Mouse (Mus musculus) gastrocnemius, postnatal 10 days (tissue): Measurements from ENCODE around the gene Endou. TPM values are rescaled to one million over a fixed set of nuclear protein-coding genes. Genes with fewer than 3 reads are reported as not detected.
"Not testable (repeated sequence)": the region's sequence is repeated elsewhere in the genome, so short reads cannot be mapped to it uniquely, and the experiment has no call there.

ENCODE experiments used
- DNase-seq: peaks from one replicate; pipeline ENCODE4 v3.0.0; 2021; ENCODE audit warnings: mixed read lengths
- total RNA-seq, 2 experiments: library from RNA; stranded (reverse); gene quantifications; 2 replicates each; pipeline ENCODE4 v1.2.3; 2021

The Endou gene
- total RNA-seq, 2 experiments from 2014 or later = 0.56 to 0.82 TPM

- DNase-seq = no peak
Measured at GRCm38 (mm10) chr15:97679991-97680681, 51.0 kb downstream of the Endou start.

GRCm38 (mm10) chr15:97677341-97677740 is 53.8 kb downstream of the Endou start:
- no peak for DNase-seq

- no peak for DNase-seq
Measured at GRCm38 (mm10) chr15:97675927-97676326, 55.2 kb downstream of the Endou start.

- DNase-seq = no peak
Measured at GRCm38 (mm10) chr15:97674423-97674822, 56.7 kb downstream of the Endou start.

- DNase-seq = no peak
Measured at GRCm38 (mm10) chr15:97673256-97674000, 57.7 kb downstream of the Endou start.

- DNase-seq = no peak
Measured at GRCm38 (mm10) chr15:97672211-97672765, 58.9 kb downstream of the Endou start.

GRCm38 (mm10) chr15:97670554-97670953 is 60.6 kb downstream of the Endou start:
- no peak for DNase-seq

- not testable (repeated sequence) for DNase-seq
Measured at GRCm38 (mm10) chr15:97668158-97668877, 62.8 kb downstream of the Endou start.

GRCm38 (mm10) chr15:97667437-97667836 is 63.7 kb downstream of the Endou start:
- DNase-seq = peak; percentile 53

GRCm38 (mm10) chr15:97666457-97666770 is 64.7 kb downstream of the Endou start:
- no peak for DNase-seq

GRCm38 (mm10) chr15:97665770-97666456 is 65.2 kb downstream of the Endou start:
- no peak for DNase-seq

- DNase-seq = no peak
Measured at GRCm38 (mm10) chr15:97664981-97665668, 66.0 kb downstream of the Endou start.

GRCm38 (mm10) chr15:97663750-97664406 is 67.3 kb downstream of the Endou start:
- DNase-seq = peak; percentile 73

Other genes starting within 250 kb of the Endou start
- gene Rpap3, start 25.5 kb downstream of the Endou start, total RNA-seq = 10 to 100 TPM; 10.2 to 13.2 TPM
- 1 to 10 TPM; 7.4 to 8.5 TPM for gene Rapgef3, start 36.6 kb upstream of the Endou start, total RNA-seq
- 10 to 100 TPM; 34.5 to 42.6 TPM for gene Slc48a1, start 47.2 kb upstream of the Endou start, total RNA-seq
- gene Hdac7, start 113.2 kb upstream of the Endou start, total RNA-seq = 10 to 100 TPM; 24.5 to 40.3 TPM
- gene Vdr, start 179.3 kb upstream of the Endou start, total RNA-seq = 1 to 10 TPM in 1 of 2 experiments, under 1 TPM in 1; 0.40 to 2.8 TPM
- gene Tmem106c, start 232.9 kb upstream of the Endou start, total RNA-seq = 10 to 100 TPM; 14.4 to 17.7 TPM